Comparison of ENCODE assay signal across 14 mouse cellular contexts in genomic region chr4:140159617-140160016, GRCm38 (mm10).
A peak's percentile ranks its signal among the peaks of the same experiment; 100 is the strongest.
DNase-seq lines count a peak whose midpoint lies in the region; ATAC-seq and TF ChIP-seq lines count a peak whose summit lies in the region.
"Had no signal": no experiment of that assay in that cellular context is flagged by ENCODE, and none has a peak within 500 bp of the region (broad histone marks: within the 10 kb centered on the region; RNA-seq: fewer than 3 reads in every experiment).

No protein-coding gene starts in this region.

- H3K4me1 ChIP-seq in heart, adult 2 months (ENCODE audit: control insufficient read depth, insufficient read depth, low read length), result no peaks in the 10 kb centered on the region
- H3K4me1 ChIP-seq in liver, adult 2 months (ENCODE audit: control insufficient read depth, insufficient read depth, low read length), result no peaks in the 10 kb centered on the region
- no peaks in the 10 kb centered on the region for H3K4me1 ChIP-seq in liver, embryonic 11.5 days (replicated peaks; ENCODE audit: control insufficient read depth, insufficient read depth, low read length)
- H3K4me1 ChIP-seq in ES-Bruce4 (ENCODE audit: control insufficient read depth, insufficient read depth, low read length), result peaks cover 3% of the 10 kb centered on the region
- no peaks in the 10 kb centered on the region for H3K4me1 ChIP-seq in cortical plate, adult 2 months (ENCODE audit: control insufficient read depth, insufficient read depth, low read length)
- H3K4me1 ChIP-seq: embryonic facial prominence, embryonic 13.5 days; heart, embryonic 15.5 days; limb, embryonic 12.5 days had no signal

- TF ChIP-seq EP300 in heart, adult 2 months (IDR thresholded peaks at IDR 0.05; ENCODE audit: insufficient read depth, low read depth, low read length), result no peak
- no peak for TF ChIP-seq EP300 in ES-Bruce4 (IDR thresholded peaks at IDR 0.05; ENCODE audit: insufficient read depth, low read depth, low read length)

- WGBS in heart, adult 2 months, result 27% methylated on average over 3 of the region's 3 CpGs
- WGBS in liver, adult 2 months, result 27% methylated on average over 3 of the region's 3 CpGs
- WGBS in liver, embryonic 11.5 days, result 25% methylated on average over 3 of the region's 3 CpGs

- no peaks in the 10 kb centered on the region for H3K36me3 ChIP-seq in heart, adult 2 months (ENCODE audit: control insufficient read depth, insufficient read depth, low read length)
- no peaks in the 10 kb centered on the region for H3K36me3 ChIP-seq in liver, adult 2 months (ENCODE audit: control insufficient read depth, insufficient read depth, low read length)
- H3K36me3 ChIP-seq in liver, embryonic 11.5 days (ENCODE audit: control insufficient read depth, insufficient read depth, low read length), result no peaks in the 10 kb centered on the region
- H3K36me3 ChIP-seq in ES-Bruce4 (ENCODE audit: control insufficient read depth, insufficient read depth, low read length, poor library complexity, severe bottlenecking), result no peaks in the 10 kb centered on the region
- H3K36me3 ChIP-seq: embryonic facial prominence, embryonic 13.5 days; heart, embryonic 15.5 days; limb, embryonic 12.5 days had no signal

- no peaks in the 10 kb centered on the region for H3K27me3 ChIP-seq in heart, adult 2 months (ENCODE audit: control insufficient read depth, insufficient read depth, low read length)
- H3K27me3 ChIP-seq in liver, adult 2 months (ENCODE audit: control insufficient read depth, insufficient read depth, low read length), result no peaks in the 10 kb centered on the region
- H3K27me3 ChIP-seq in liver, embryonic 11.5 days (replicated peaks; ENCODE audit: control insufficient read depth, insufficient read depth, low read length), result no peaks in the 10 kb centered on the region
- H3K27me3 ChIP-seq in ES-Bruce4 (ENCODE audit: control insufficient read depth, insufficient read depth, low read length, poor library complexity, severe bottlenecking), result no peaks in the 10 kb centered on the region
- H3K27me3 ChIP-seq: embryonic facial prominence, embryonic 13.5 days; forebrain, embryonic 13.5 days; heart, embryonic 15.5 days; limb, embryonic 12.5 days had no signal

- H3K9ac ChIP-seq in heart, adult 2 months (ENCODE audit: low read depth, low read length), result no peak overlapping the region
- no peak overlapping the region for H3K9ac ChIP-seq in liver, adult 2 months (ENCODE audit: low read depth, low read length)
- H3K9ac ChIP-seq in liver, embryonic 11.5 days (ENCODE audit: low read depth, low read length), result no peak overlapping the region
- H3K9ac ChIP-seq in ES-Bruce4 (ENCODE audit: low read depth, poor library complexity, severe bottlenecking), result no peak overlapping the region
- H3K9ac ChIP-seq: embryonic facial prominence, embryonic 13.5 days; forebrain, embryonic 13.5 days; heart, embryonic 15.5 days; limb, embryonic 12.5 days had no signal

- TF ChIP-seq POLR2A in heart, adult 2 months (IDR thresholded peaks at IDR 0.05; ENCODE audit: insufficient read depth, low read depth, low read length), result no peak
- TF ChIP-seq POLR2A in liver, adult 2 months (IDR thresholded peaks at IDR 0.05; ENCODE audit: extremely low read depth, insufficient read depth, low read length), result no peak
- TF ChIP-seq POLR2A in ES-Bruce4 (IDR thresholded peaks at IDR 0.05; ENCODE audit: insufficient read depth, low read length), result no peak
- no peak for TF ChIP-seq POLR2A in cortical plate, adult 2 months (IDR thresholded peaks at IDR 0.05; ENCODE audit: extremely low read depth, insufficient read depth, low read length)

- no peak for ATAC-seq in liver, embryonic 11.5 days (replicated peaks; ENCODE audit: low FRiP score)
- ATAC-seq: forebrain, embryonic 13.5 days had no signal

- peak; percentile 29 for TF ChIP-seq CTCF in heart, adult 2 months (IDR thresholded peaks at IDR 0.05)
- TF ChIP-seq CTCF in liver, adult 2 months (IDR thresholded peaks at IDR 0.05; ENCODE audit: low read depth, low read length), result peak; percentile 35; the same call in 1 of the 2 replicates
- TF ChIP-seq CTCF in ES-Bruce4 (IDR thresholded peaks at IDR 0.05; ENCODE audit: low read depth, low read length), result peak; percentile 67
- peak; percentile 27; the same call in 1 of the 2 replicates for TF ChIP-seq CTCF in cortical plate, adult 2 months (IDR thresholded peaks at IDR 0.05; ENCODE audit: extremely low read depth, insufficient read depth, low read length)

- intact Hi-C loops in heart, adult 2 months (cut with DNase I), result loop anchor here (10.0 kb wide), 1 partner anchor 285 kb away; no protein-coding TSS in a partner anchor

- no peak overlapping the region for H3K4me3 ChIP-seq in heart, adult 2 months
- H3K4me3 ChIP-seq in liver, adult 2 months (ENCODE audit: insufficient read depth, low read depth, low read length), result no peak overlapping the region
- no peak overlapping the region for H3K4me3 ChIP-seq in liver, embryonic 11.5 days (ENCODE audit: low read depth, low read length)
- H3K4me3 ChIP-seq in ES-Bruce4 (ENCODE audit: low read depth, low read length), result no peak overlapping the region
- H3K4me3 ChIP-seq in cortical plate, adult 2 months (ENCODE audit: insufficient read depth, low read length), result no peak overlapping the region
- H3K4me3 ChIP-seq: embryonic facial prominence, embryonic 13.5 days; forebrain, embryonic 13.5 days; heart, embryonic 15.5 days; limb, embryonic 12.5 days had no signal

- no peak for DNase-seq in heart, adult 2 months
- DNase-seq in heart, postnatal 4 days, result no peak
- DNase-seq in liver, adult 2 months (ENCODE audit: extremely low read depth, low read depth, low spot score), result no peak
- no peak for DNase-seq in liver, embryonic 11.5 days (ENCODE audit: low spot score)
- no peak for DNase-seq in layer of hippocampus, postnatal 14 days (ENCODE audit: low spot score in 2 of 2)
- DNase-seq in right cerebral cortex, adult 2 months (ENCODE audit: low spot score in 2 of 2), result no peak
- DNase-seq: cerebellum, adult 18-20 months; gastrocnemius, postnatal 25 days had no signal

- no peak overlapping the region for H3K27ac ChIP-seq in heart, adult 2 months
- H3K27ac ChIP-seq in liver, adult 2 months (replicated peaks; ENCODE audit: insufficient read depth, low read depth, low read length), result no peak overlapping the region
- no peak overlapping the region for H3K27ac ChIP-seq in liver, embryonic 11.5 days (ENCODE audit: low read depth, low read length)
- H3K27ac ChIP-seq in ES-Bruce4 (ENCODE audit: insufficient read depth, low read length), result no peak overlapping the region
- no peak overlapping the region for H3K27ac ChIP-seq in cortical plate, adult 2 months (ENCODE audit: insufficient read depth, low read length)
- H3K27ac ChIP-seq: embryonic facial prominence, embryonic 13.5 days; forebrain, embryonic 13.5 days; heart, embryonic 15.5 days; limb, embryonic 12.5 days had no signal

- H3K79me2 ChIP-seq in heart, adult 2 months (replicated peaks; ENCODE audit: control insufficient read depth, insufficient read depth, low read length), result no peaks in the 10 kb centered on the region
- no peaks in the 10 kb centered on the region for H3K79me2 ChIP-seq in liver, adult 2 months (ENCODE audit: control insufficient read depth, insufficient read depth, low read length)

- no peaks in the 10 kb centered on the region for H3K9me3 ChIP-seq in liver, embryonic 11.5 days (ENCODE audit: control insufficient read depth, low read length)
- no peaks in the 10 kb centered on the region for H3K9me3 ChIP-seq in ES-Bruce4 (replicated peaks; ENCODE audit: control insufficient read depth, insufficient read depth, low read length, poor library complexity, severe bottlenecking)
- H3K9me3 ChIP-seq: embryonic facial prominence, embryonic 13.5 days; forebrain, embryonic 13.5 days; heart, embryonic 15.5 days; limb, embryonic 12.5 days had no signal

- no peak overlapping the region for H3K4me2 ChIP-seq in liver, embryonic 11.5 days
- H3K4me2 ChIP-seq: embryonic facial prominence, embryonic 13.5 days; forebrain, embryonic 13.5 days; heart, embryonic 15.5 days; limb, embryonic 12.5 days had no signal
